Mouse (Mus musculus) bone marrow macrophage, adult 2 months (primary cell): ENCODE data around the gene Mroh2a. TPM values are rescaled to one million over a fixed set of nuclear protein-coding genes. Genes with fewer than 3 reads are reported as not detected.
A peak's percentile ranks its signal among the peaks of the same experiment; 100 is the strongest.

Experiments
- H3K27ac ChIP-seq: 2 replicates; pipeline ENCODE4 v1.5.1; 2012; ENCODE audit warnings: low read depth, low read length; ENCODE audit not compliant: insufficient read depth
- H3K4me1 ChIP-seq: 2 replicates; pipeline ENCODE4 v1.6.1; 2012; ENCODE audit warnings: low read length; ENCODE audit not compliant: control insufficient read depth, insufficient read depth
- H3K4me3 ChIP-seq: 2 replicates; pipeline ENCODE4 v1.5.1; 2012; ENCODE audit warnings: mild to moderate bottlenecking, low read length, moderate library complexity; ENCODE audit not compliant: insufficient read depth
- CTCF ChIP-seq: IDR thresholded peaks from 2 replicates; pipeline ENCODE4 v1.5.1; 2012; ENCODE audit warnings: low read depth, mild to moderate bottlenecking, low read length, moderate library complexity
- POLR2A ChIP-seq: IDR thresholded peaks from 2 replicates; pipeline ENCODE4 v1.6.1; 2012; ENCODE audit warnings: mild to moderate bottlenecking, low read depth, low read length, borderline replicate concordance
- polyA plus RNA-seq: library from polyadenylated mRNA; stranded (reverse); fragments of >200 nt; gene quantifications from 2 replicates; pipeline ENCODE4 v1.2.4, GENCODE M21; 2012; ENCODE audit not compliant: missing spikeins, insufficient read depth, insufficient read length

The Mroh2a gene
- polyA plus RNA-seq, 1 experiment: 1.6 TPM

- TF ChIP-seq CTCF (no peak), POLR2A (no peak)
- Histone ChIP-seq H3K4me1 (peaks cover 17% of the 10 kb centered on the region), H3K27ac (no peak overlapping the region), H3K4me3 (no peak overlapping the region)
Observed at GRCm38 (mm10) chr1:88274371-88275077, 47.7 kb downstream of the Mroh2a start.

GRCm38 (mm10) chr1:88275078-88275680 lies 48.4 kb downstream of the Mroh2a start:
- Histone ChIP-seq H3K4me1 (peaks cover 17% of the 10 kb centered on the region), H3K4me3 (no peak overlapping the region), H3K27ac (no peak overlapping the region)
- TF ChIP-seq CTCF (no peak), POLR2A (no peak)

GRCm38 (mm10) chr1:88275698-88276523 lies 49.1 kb downstream of the Mroh2a start:
- no peak overlapping the region for H3K27ac ChIP-seq
- no peak for TF ChIP-seq POLR2A
- TF ChIP-seq CTCF: no peak
- peak overlapping the region; percentile 65 for H3K4me3 ChIP-seq
- peaks cover 17% of the 10 kb centered on the region for H3K4me1 ChIP-seq

- peaks cover 17% of the 10 kb centered on the region for H3K4me1 ChIP-seq
- TF ChIP-seq POLR2A: no peak
- no peak for TF ChIP-seq CTCF
- peak overlapping the region; percentile 65 for H3K4me3 ChIP-seq
- H3K27ac ChIP-seq: peak overlapping the region; percentile 45
Observed at GRCm38 (mm10) chr1:88276524-88277097, 49.8 kb downstream of the Mroh2a start.

GRCm38 (mm10) chr1:88277098-88277817 lies 50.5 kb downstream of the Mroh2a start, which contains the start of the genes Hjurp and Trpm8:
Hjurp (minus strand) TSS chr1:88277633.
Trpm8 (plus strand) TSS chr1:88277661.
- Histone ChIP-seq H3K4me1 (peaks cover 17% of the 10 kb centered on the region), H3K4me3 (peak within 1 kb of the TSS; percentile 65), H3K27ac (peak within 1 kb of the TSS; percentile 45)
- TF ChIP-seq CTCF: no peak
- no peak for TF ChIP-seq POLR2A

- H3K4me1 ChIP-seq: peaks cover 17% of the 10 kb centered on the region
- H3K4me3 ChIP-seq: peak overlapping the region; percentile 65
- H3K27ac ChIP-seq: no peak overlapping the region
- no peak for TF ChIP-seq POLR2A
- TF ChIP-seq CTCF: no peak
Observed at GRCm38 (mm10) chr1:88277818-88278511, 51.2 kb downstream of the Mroh2a start.

GRCm38 (mm10) chr1:88279111-88280005 lies 52.6 kb downstream of the Mroh2a start:
- no peak for TF ChIP-seq CTCF
- TF ChIP-seq POLR2A: no peak
- Histone ChIP-seq H3K27ac (no peak overlapping the region), H3K4me3 (no peak overlapping the region), H3K4me1 (peaks cover 21% of the 10 kb centered on the region)
